Mouse (Mus musculus) embryonic fibroblast, embryonic 13.5 days (primary cell): ENCODE measurements around the gene Fggy.

Source experiments
- CTCF ChIP-seq: IDR thresholded peaks from 2 replicates; pipeline ENCODE4 v1.5.1; 2011; ENCODE audit warnings: mild to moderate bottlenecking, control low read depth, low read length, moderate library complexity, borderline replicate concordance; ENCODE audit not compliant: insufficient read depth
- POLR2A ChIP-seq: IDR thresholded peaks from 2 replicates; pipeline ENCODE4 v1.6.1; 2011; ENCODE audit warnings: low read depth, mild to moderate bottlenecking, control low read depth, low read length, moderate library complexity

DNA sequence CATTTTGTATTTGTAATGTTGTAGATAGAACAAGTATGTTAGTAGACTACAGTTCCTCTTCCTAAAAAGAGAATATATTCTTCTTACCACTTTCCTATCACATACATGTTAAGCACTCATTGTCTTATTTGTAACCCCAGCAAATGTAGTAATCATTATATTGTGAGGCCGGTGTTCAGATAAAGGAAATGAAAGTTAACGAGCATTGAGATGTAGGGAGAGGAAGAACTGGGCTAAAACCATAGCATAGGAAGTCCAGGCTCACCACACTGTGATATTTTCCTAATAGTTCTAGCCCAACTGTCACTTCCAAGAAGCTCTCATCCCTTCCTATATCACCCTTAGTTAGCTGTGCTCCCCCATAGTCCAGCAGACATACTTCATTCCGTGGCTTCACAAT is 218.3 kb downstream of the Fggy start:
- TF ChIP-seq CTCF (no peak), POLR2A (no peak)
